Mouse (Mus musculus): ENCODE measurements at regions not wholly inside any gene's neighbourhood (a gene's known extent, or its start where the extent isn't known, plus 50 kb on each side); places are given as distances from the start of the nearest gene placed in this dataset.

DNA sequence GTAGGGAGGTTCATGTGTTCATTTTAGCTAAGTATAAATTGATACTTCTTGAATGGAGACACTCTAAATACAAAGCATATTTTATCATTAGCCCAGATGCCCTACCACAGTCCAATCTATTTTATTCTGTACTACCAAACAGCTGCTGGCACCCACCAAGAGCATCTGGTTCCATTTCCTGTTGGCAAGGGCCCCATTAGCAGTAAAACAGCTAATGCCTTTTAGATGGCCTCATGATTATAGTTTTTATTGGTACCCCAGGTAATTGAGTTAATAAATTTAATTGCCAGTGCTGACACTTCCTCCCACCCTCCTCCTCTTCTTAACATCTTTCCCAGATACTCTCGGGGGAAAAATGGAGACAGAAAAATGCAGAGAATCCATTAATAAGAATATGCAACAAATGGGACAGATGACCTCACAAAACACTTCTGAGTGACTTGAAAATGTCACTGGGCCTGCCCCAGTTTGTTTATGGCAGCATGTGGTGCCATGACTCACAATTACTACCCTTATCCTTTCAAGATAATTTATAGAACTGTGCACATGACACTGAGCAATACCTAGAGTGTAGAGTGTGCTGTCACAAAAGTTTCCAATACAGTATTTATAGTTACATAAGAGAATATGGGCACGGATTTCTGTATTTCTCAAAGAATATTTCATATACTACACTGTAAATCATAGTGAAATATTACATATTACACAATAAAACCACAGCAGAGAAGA lies 509.1 kb downstream of the Slco4c1 start:
- Histone ChIP-seq H3K27me3 (ENCODE audit: insufficient read depth, low read length) (no peaks in the 10 kb centered on the region), H3K36me3 (ENCODE audit: insufficient read depth, low read length) (no peaks in the 10 kb centered on the region), H3K4me3 (replicated peaks; ENCODE audit: low read length) (no peak overlapping the region), H3K9me3 (ENCODE audit: low read length) (no peaks in the 10 kb centered on the region), H3K4me1 (replicated peaks; ENCODE audit: low read depth, low read length) (no peaks in the 10 kb centered on the region)
- TF ChIP-seq POU5F1 (IDR thresholded peaks at IDR 0.05; ENCODE audit: borderline replicate concordance, low read length), result no peak
- TF ChIP-seq NANOG (IDR thresholded peaks at IDR 0.05; ENCODE audit: borderline replicate concordance, low read length), result no peak
- no peak for TF ChIP-seq CTCF (conservative IDR thresholded peaks at IDR 0.05; ENCODE audit: low read length)

DNA sequence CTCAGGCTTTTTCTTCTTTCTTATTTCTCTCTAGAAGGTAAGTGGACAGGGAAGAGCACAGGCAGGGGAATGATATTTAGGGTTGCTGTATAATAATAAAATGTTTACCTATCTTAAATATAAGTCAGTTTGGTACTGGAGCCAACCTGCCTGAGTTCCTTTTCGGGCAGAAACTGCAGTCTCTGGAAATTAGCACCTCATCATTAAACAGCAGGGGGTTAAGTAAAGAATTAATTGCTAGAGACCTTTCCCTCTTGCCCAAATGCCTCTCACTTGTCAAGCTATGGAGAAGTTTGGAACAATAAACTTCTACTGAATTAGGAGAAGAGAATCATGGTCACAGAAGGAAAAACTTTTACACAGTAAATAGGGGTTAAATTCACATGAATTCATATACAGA lies 524.7 kb downstream of the Slco4c1 start:
- TF ChIP-seq CTCF (conservative IDR thresholded peaks at IDR 0.05; ENCODE audit: low read length) (no peak), NANOG (IDR thresholded peaks at IDR 0.05; ENCODE audit: borderline replicate concordance, low read length) (no peak), POU5F1 (IDR thresholded peaks at IDR 0.05; ENCODE audit: borderline replicate concordance, low read length) (no peak)
- H3K4me1 ChIP-seq (replicated peaks; ENCODE audit: low read depth, low read length), result no peaks in the 10 kb centered on the region
- H3K36me3 ChIP-seq (ENCODE audit: insufficient read depth, low read length), result no peaks in the 10 kb centered on the region
- H3K9me3 ChIP-seq (ENCODE audit: low read length), result no peaks in the 10 kb centered on the region
- H3K27me3 ChIP-seq (ENCODE audit: insufficient read depth, low read length), result no peaks in the 10 kb centered on the region
- no peak overlapping the region for H3K4me3 ChIP-seq (replicated peaks; ENCODE audit: low read length)

DNA sequence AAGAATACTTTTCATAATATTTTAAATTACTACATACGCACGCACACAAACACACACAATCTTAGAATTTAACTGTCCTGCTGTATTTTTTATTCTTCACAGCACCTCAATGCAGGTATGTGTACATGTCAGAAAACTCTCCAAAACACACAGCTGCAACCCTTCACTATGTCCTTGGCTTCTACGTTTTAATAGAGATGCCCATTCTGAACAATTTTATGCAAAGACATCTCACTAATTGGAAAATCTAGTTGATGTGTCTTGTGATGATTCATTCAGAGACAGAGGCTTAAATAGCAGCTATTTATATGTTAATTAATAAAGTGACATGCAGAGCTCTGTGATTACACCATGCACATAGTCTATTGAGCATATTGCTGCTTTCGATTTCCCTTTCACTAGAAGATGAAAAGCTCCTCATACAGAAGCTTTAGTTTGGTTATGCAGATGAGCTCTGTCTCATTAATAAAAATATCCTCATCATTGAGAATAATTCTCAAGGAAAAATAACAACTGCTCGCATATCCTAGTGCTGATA lies 525.4 kb downstream of the Slco4c1 start:
- Histone ChIP-seq H3K4me1 (replicated peaks; ENCODE audit: low read depth, low read length) (no peaks in the 10 kb centered on the region), H3K27me3 (ENCODE audit: insufficient read depth, low read length) (no peaks in the 10 kb centered on the region), H3K36me3 (ENCODE audit: insufficient read depth, low read length) (no peaks in the 10 kb centered on the region), H3K9me3 (ENCODE audit: low read length) (no peaks in the 10 kb centered on the region), H3K4me3 (replicated peaks; ENCODE audit: low read length) (no peak overlapping the region)
- TF ChIP-seq CTCF (conservative IDR thresholded peaks at IDR 0.05; ENCODE audit: low read length) (no peak), NANOG (IDR thresholded peaks at IDR 0.05; ENCODE audit: borderline replicate concordance, low read length) (no peak), POU5F1 (IDR thresholded peaks at IDR 0.05; ENCODE audit: borderline replicate concordance, low read length) (no peak)

DNA sequence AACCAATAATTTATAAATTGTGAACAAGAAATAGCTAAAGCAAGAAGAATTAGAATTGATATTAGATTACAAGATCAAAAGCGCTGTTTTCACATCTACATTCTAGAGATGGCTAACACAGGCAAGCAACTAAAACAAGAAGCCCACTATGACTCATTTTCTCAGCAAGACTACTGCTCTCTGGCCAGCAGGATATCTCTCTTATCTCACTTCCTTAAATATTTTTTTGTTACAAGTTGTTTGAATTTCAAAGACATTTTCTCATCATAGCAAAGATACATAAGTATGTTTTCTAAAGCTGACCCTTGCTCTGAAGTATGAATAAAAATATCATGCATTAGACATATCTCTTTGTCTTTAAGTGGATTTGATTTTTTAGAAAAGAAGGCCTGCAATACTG lies 556.2 kb downstream of the Slco4c1 start:
- Histone ChIP-seq H3K36me3 (ENCODE audit: insufficient read depth, low read length) (no peaks in the 10 kb centered on the region), H3K4me3 (replicated peaks; ENCODE audit: low read length) (no peak overlapping the region), H3K9me3 (ENCODE audit: low read length) (no peaks in the 10 kb centered on the region), H3K27me3 (ENCODE audit: insufficient read depth, low read length) (no peaks in the 10 kb centered on the region), H3K4me1 (replicated peaks; ENCODE audit: low read depth, low read length) (0 out of 2 replicates have a peak, but pooled peaks cover 4% of the 10 kb centered on the region)
- TF ChIP-seq NANOG (IDR thresholded peaks at IDR 0.05; ENCODE audit: borderline replicate concordance, low read length) (no peak), CTCF (conservative IDR thresholded peaks at IDR 0.05; ENCODE audit: low read length) (no peak), POU5F1 (IDR thresholded peaks at IDR 0.05; ENCODE audit: borderline replicate concordance, low read length) (no peak)

DNA sequence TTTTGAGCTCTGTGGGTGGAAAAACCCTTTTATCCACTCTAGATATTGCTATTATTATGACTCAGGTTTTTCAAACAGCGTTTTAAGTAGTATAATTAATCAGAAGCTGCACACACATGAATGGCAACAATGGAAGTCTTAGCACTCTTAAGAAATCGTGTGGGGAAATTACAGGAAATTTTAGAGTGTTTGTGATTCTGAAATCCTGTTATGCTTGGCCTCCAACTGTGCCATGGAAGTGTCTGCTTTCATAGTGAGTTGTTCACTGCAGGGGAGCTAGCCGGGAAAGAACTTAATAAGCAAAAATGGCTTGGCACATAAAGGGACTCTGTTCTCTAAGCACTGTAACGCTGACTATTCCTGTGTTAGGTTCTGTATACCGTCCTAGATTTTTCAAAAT lies 570.7 kb downstream of the Slco4c1 start:
- TF ChIP-seq NANOG (IDR thresholded peaks at IDR 0.05; ENCODE audit: borderline replicate concordance, low read length), result no peak
- Histone ChIP-seq H3K4me3 (replicated peaks; ENCODE audit: low read length) (no peak overlapping the region), H3K36me3 (ENCODE audit: insufficient read depth, low read length) (no peaks in the 10 kb centered on the region), H3K4me1 (replicated peaks; ENCODE audit: low read depth, low read length) (no peaks in the 10 kb centered on the region), H3K9me3 (ENCODE audit: low read length) (no peaks in the 10 kb centered on the region), H3K27me3 (ENCODE audit: insufficient read depth, low read length) (no peaks in the 10 kb centered on the region)

DNA sequence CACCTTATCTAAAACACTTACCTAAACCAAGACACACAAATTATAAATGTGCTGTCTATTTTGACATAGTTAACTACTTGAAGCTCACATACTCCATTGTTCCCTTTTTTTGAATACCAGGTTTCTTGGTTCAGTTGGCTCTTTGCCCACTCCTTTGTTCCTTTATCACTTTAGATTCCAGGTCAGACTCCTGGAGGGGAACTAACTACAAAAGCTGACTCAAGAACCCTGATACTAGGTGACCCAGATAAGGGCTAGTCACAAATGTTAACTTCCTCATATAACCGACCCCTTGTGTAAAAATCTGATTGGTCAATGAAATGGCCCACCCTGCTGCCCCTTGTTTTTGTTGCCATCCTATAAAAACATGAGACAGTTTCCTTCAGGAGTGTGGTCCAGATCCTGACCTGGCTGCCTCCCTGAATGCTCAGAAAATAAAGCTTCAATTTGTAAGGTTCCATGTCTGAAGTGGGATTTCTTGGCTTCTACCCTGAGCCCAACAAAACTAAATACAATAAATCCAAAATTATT lies 593.9 kb downstream of the Slco4c1 start:
- no peaks in the 10 kb centered on the region for H3K4me1 ChIP-seq (replicated peaks; ENCODE audit: low read depth, low read length)
- no peak for TF ChIP-seq NANOG (IDR thresholded peaks at IDR 0.05; ENCODE audit: borderline replicate concordance, low read length)
- TF ChIP-seq POU5F1 (IDR thresholded peaks at IDR 0.05; ENCODE audit: borderline replicate concordance, low read length), result no peak
- TF ChIP-seq CTCF (conservative IDR thresholded peaks at IDR 0.05; ENCODE audit: low read length), result no peak
- H3K36me3 ChIP-seq (ENCODE audit: insufficient read depth, low read length), result no peaks in the 10 kb centered on the region
- H3K4me3 ChIP-seq (replicated peaks; ENCODE audit: low read length), result no peak overlapping the region
- no peaks in the 10 kb centered on the region for H3K27me3 ChIP-seq (ENCODE audit: insufficient read depth, low read length)
- no peaks in the 10 kb centered on the region for H3K9me3 ChIP-seq (ENCODE audit: low read length)

DNA sequence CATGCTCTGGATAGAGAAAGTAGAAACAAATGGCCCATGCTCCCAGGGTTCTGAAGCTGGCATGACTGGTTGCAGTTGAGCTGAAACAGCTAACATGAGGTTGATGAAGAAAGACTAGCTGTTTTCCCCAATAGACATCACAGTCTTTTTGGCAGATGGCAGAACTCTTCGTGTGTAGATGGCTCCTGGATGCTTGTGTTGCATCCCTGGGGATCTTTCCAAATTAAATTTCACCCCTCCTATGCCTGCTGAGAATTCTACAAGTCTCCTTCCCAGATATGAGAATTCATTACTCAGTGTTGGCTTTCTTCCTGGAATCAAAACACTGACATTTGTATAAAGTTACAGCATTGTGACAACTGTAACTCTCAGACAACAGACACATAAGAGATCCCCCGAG lies 595.3 kb downstream of the Slco4c1 start:
- Histone ChIP-seq H3K36me3 (ENCODE audit: insufficient read depth, low read length) (no peaks in the 10 kb centered on the region), H3K27me3 (ENCODE audit: insufficient read depth, low read length) (no peaks in the 10 kb centered on the region), H3K4me3 (replicated peaks; ENCODE audit: low read length) (no peak overlapping the region), H3K4me1 (replicated peaks; ENCODE audit: low read depth, low read length) (no peaks in the 10 kb centered on the region), H3K9me3 (ENCODE audit: low read length) (no peaks in the 10 kb centered on the region)
- TF ChIP-seq NANOG (IDR thresholded peaks at IDR 0.05; ENCODE audit: borderline replicate concordance, low read length) (no peak), CTCF (conservative IDR thresholded peaks at IDR 0.05; ENCODE audit: low read length) (no peak), POU5F1 (IDR thresholded peaks at IDR 0.05; ENCODE audit: borderline replicate concordance, low read length) (no peak)

Data from E14TG2a.4 (cell line).